Mouse (Mus musculus) kidney, adult 10 weeks (tissue): ENCODE data around the gene Gm14406. TPM values are rescaled to one million over a fixed set of nuclear protein-coding genes. Genes with fewer than 3 reads are reported as not detected.

ENCODE experiments used
- polyA plus RNA-seq: library from polyadenylated mRNA; stranded (reverse); fragments of 350-450 nt; fragmentation: Illumina TruSeq; extraction: RNeasy Lipid Tissue Mini Kit (QIAGEN cat#74804); gene quantifications from one replicate; pipeline ENCODE4 v1.2.3, GENCODE M21; 2014; ENCODE audit warnings: low read depth, low replicate concordance

Gene Gm14406
- not detected for polyA plus RNA-seq

DNA sequence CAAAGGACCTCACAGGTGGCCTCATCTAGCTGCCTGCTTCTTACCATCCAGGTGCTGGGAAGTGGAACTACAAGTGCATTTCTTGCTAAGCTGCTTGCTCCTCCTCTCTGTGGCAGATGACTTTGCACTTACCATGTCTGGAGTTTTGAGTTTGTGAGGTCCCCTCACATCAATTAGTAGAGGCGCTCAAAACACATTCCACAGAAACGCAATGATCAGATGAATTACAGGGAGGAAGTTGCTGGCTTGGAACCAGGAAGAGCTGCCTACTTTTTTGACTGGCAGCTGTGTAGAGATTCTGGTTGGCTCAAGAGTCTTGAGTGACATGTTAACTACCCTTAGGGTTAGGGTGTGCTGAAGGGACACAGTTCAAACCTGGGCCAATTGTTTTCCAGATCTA lies at the start of gene Gm14406:
Gene Gm14406 (minus strand): TSS at position 213 of the 400 bp plus-strand sequence.

Other genes with a start within 250 kb of the Gm14406 start
- gene Gm14418, start 179.9 kb downstream of the Gm14406 start, polyA plus RNA-seq, result 21.0 TPM
- gene Zfp970, start 113.5 kb downstream of the Gm14406 start, polyA plus RNA-seq, result 66.4 TPM
- gene Gm14403, start 80.0 kb downstream of the Gm14406 start, polyA plus RNA-seq, result 68.6 TPM
- gene Gm14322, start 181.1 kb upstream of the Gm14406 start, polyA plus RNA-seq, result 26.4 TPM